Mouse (Mus musculus) megakaryocyte-erythroid progenitor cell, adult 5-6 weeks (primary cell): ENCODE results near the gene Tle6. TPM values are rescaled to one million over a fixed set of nuclear protein-coding genes. Genes with fewer than 3 reads are reported as not detected.

Experiments
- ATAC-seq: replicated peaks from 2 replicates; pipeline ENCODE4 v1.8.0; 2016; ENCODE audit warnings: mild to moderate bottlenecking, inconsistent platforms; ENCODE audit not compliant: severe bottlenecking, poor library complexity, low FRiP score, low TSS enrichment
- total RNA-seq, 2 experiments: library from RNA; stranded (forward) in 1 of 2; stranded (reverse) in 1 of 2; fragments of 200-1000, 215-1000 nt in 1 of 2; fragments of >200 nt in 1 of 2; fragmentation: Nextera tagmentation in 1 of 2; gene quantifications; 2 replicates each; pipeline ENCODE4 v1.2.3; 2014 to 2017

Tle6 gene
- total RNA-seq, 2 experiments from 2014 or later: 3.5 to 7.9 TPM

GRCm38 (mm10) chr10:81626101-81626993, 25.5 kb upstream of the Tle6 start:
- no peak for ATAC-seq

GRCm38 (mm10) chr10:81623441-81623840, 22.6 kb upstream of the Tle6 start:
- ATAC-seq: no peak

- no peak for ATAC-seq
These were observed 19.9 kb upstream of the Tle6 start for GRCm38 (mm10) chr10:81620786-81621185.

- ATAC-seq: no peak
These were observed 19.1 kb upstream of the Tle6 start for GRCm38 (mm10) chr10:81619976-81620375.

GRCm38 (mm10) chr10:81615486-81615885, 14.6 kb upstream of the Tle6 start:
- ATAC-seq: no peak

GRCm38 (mm10) chr10:81612779-81613178, 11.9 kb upstream of the Tle6 start:
- no peak for ATAC-seq

- no peak for ATAC-seq
These were observed 7.4 kb upstream of the Tle6 start for GRCm38 (mm10) chr10:81608308-81608707.

GRCm38 (mm10) chr10:81605974-81606751, 5.3 kb upstream of the Tle6 start, which contains the start of gene BC025920:
Gene BC025920, plus strand, starts transcription at chr10:81606270.
- ATAC-seq: peak; percentile 87

- ATAC-seq: no peak
These were observed 4.7 kb upstream of the Tle6 start for GRCm38 (mm10) chr10:81605666-81605973.

GRCm38 (mm10) chr10:81604968-81605665, 4.2 kb upstream of the Tle6 start:
- peak; percentile 38 for ATAC-seq

- no peak for ATAC-seq
These were observed 3.4 kb upstream of the Tle6 start for GRCm38 (mm10) chr10:81604019-81604967.

GRCm38 (mm10) chr10:81602741-81603151, 1.9 kb upstream of the Tle6 start:
- ATAC-seq: peak; percentile 25

GRCm38 (mm10) chr10:81601396-81601905, 578 bp upstream of the Tle6 start:
- no peak for ATAC-seq

- ATAC-seq: no peak
These were observed 777 bp downstream of the Tle6 start for GRCm38 (mm10) chr10:81600096-81600495.

- no peak for ATAC-seq
These were observed 1.2 kb downstream of the Tle6 start for GRCm38 (mm10) chr10:81599630-81600029.

GRCm38 (mm10) chr10:81598871-81599270, 2.0 kb downstream of the Tle6 start:
- ATAC-seq: no peak

- ATAC-seq: no peak
These were observed 2.5 kb downstream of the Tle6 start for GRCm38 (mm10) chr10:81598342-81598741.

- ATAC-seq: no peak
These were observed 3.5 kb downstream of the Tle6 start for GRCm38 (mm10) chr10:81597137-81597950.
